Mouse (Mus musculus) kidney, adult 2 months (tissue): ENCODE measurements at regions not wholly inside any gene's neighbourhood (a gene's known extent, or its start where the extent isn't known, plus 50 kb on each side); places are given as distances from the start of the nearest gene placed in this dataset.
A peak's percentile ranks its signal among the peaks of the same experiment; 100 is the strongest.

ENCODE experiments used
- DNase-seq: peaks from one replicate; pipeline ENCODE4 v3.0.0; 2021
- H3K27ac ChIP-seq: fragments of 200-500 bp; 2 replicates; pipeline ENCODE4 v1.5.1; 2012; ENCODE audit warnings: low read depth, low read length, control low read depth, inconsistent platforms; ENCODE audit not compliant: insufficient read depth
- H3K27me3 ChIP-seq: fragments of 200-500 bp; replicated peaks from 2 replicates; pipeline ENCODE4 v1.6.1; 2012; ENCODE audit warnings: mild to moderate bottlenecking, moderate library complexity, low read length, inconsistent platforms; ENCODE audit not compliant: control insufficient read depth, insufficient read depth
- H3K36me3 ChIP-seq: fragments of 200-500 bp; 2 replicates; pipeline ENCODE4 v1.6.1; 2012; ENCODE audit warnings: mild to moderate bottlenecking, moderate library complexity, low read length, inconsistent platforms; ENCODE audit not compliant: control insufficient read depth, insufficient read depth
- H3K4me1 ChIP-seq: fragments of 200-500 bp; 2 replicates; pipeline ENCODE4 v1.6.1; 2011; ENCODE audit warnings: low read length; ENCODE audit not compliant: control insufficient read depth, insufficient read depth
- H3K4me3 ChIP-seq: fragments of 200-500 bp; 2 replicates; pipeline ENCODE4 v1.5.1; 2011; ENCODE audit warnings: mild to moderate bottlenecking, low read depth, low read length, control low read depth; ENCODE audit not compliant: insufficient read depth
- CTCF ChIP-seq: fragments of 200-500 bp; conservative IDR thresholded peaks from 2 replicates; pipeline ENCODE4 v1.5.1; 2011; ENCODE audit warnings: low read depth, mild to moderate bottlenecking, control low read depth, low read length, moderate library complexity, mixed read lengths; ENCODE audit not compliant: insufficient read depth, insufficient read length
- POLR2A ChIP-seq: fragments of 200-500 bp; IDR thresholded peaks from one replicate; pipeline ENCODE4 v1.6.1; 2011; ENCODE audit warnings: low read depth, low read length, control low read depth
- WGBS: fragments of 180-500 bp; shearing (Covaris S2); methylation state at CpG from one replicate; pipeline ENCODE4 v1.1.7; 2018; 5-methylcytosine and 5-hydroxymethylcytosine counted together

DNA sequence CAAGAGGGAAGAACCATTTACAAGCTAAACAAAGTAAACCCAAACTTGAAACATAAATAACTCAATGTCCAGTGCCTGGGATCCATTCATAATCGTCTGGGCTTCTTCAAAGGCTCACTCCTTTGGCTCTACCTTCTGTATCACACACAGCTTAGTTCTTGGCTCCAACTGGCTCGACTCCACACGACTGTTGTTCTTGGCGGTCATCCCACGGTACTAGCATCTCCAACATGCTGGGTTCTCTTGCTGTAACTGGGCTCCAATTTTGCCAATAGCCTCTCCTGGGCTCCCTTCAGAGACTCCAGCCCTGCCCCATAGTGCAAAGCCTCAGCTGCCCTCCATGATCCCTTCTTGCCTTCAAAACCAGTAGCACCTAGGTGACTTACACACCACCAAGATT, 352.4 kb downstream of the Adamts20 start:
- WGBS: 69% methylated on average over 5 of the region's 5 CpGs
- Histone ChIP-seq H3K27me3 (no peaks in the 10 kb centered on the region), H3K36me3 (no peaks in the 10 kb centered on the region), H3K4me1 (no peaks in the 10 kb centered on the region), H3K4me3 (no peak overlapping the region), H3K27ac (no peak overlapping the region)
- no peak for TF ChIP-seq POLR2A
- no peak for TF ChIP-seq CTCF
- DNase-seq: peak; percentile 37

DNA sequence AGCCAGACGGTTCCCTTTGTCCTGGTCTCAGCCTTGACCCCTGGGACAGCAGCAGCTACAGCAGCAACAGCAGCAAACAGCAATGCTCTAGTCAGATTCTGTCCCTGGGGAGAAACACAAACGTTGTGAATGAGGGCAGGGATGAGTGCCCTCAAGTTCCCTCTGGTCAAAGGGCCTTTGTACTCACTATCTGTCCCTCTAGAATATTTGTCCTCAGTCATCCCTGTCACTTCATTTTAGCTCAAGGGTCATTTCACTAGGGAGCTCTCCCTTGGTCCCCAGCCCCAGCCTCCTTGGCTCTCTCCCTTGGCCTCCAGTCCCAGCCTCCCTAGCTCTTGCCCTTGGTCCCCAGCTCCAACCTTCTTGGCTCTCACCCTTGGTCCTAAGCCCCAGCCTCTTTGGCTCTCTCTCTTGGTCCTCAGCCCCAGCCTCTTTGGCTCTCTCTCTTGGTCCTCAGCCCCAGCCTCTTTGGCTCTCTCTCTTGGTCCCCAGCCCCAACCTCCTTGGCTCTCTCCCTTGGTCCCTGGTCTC, 358.0 kb downstream of the Adamts20 start:
- TF ChIP-seq POLR2A (no peak), CTCF (no peak)
- Histone ChIP-seq H3K4me1 (no peaks in the 10 kb centered on the region), H3K4me3 (no peak overlapping the region), H3K27me3 (no peaks in the 10 kb centered on the region), H3K27ac (no peak overlapping the region), H3K36me3 (no peaks in the 10 kb centered on the region)
- 29% methylated on average over 2 of the region's 2 CpGs for WGBS
- peak; percentile 58 for DNase-seq

DNA sequence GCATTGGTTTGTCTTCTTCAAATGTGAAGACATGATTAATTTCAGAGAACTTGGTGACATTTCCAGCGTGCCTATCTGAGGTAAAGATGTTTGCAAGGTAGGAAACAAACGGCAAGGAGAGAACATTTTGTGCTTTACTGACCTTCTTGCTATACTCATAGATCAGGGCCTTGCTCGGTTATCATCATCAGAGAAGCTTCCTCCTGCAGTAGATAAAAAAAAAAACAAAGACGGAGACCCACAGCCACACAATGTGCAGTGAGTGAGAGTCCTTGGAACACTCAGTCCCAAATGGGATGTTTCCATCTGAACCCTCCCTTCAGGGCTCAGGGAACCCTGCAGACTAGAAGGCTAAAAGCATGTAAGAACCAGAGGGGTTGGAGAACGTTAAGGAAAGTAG, 374.6 kb downstream of the Adamts20 start:
- no peaks in the 10 kb centered on the region for H3K36me3 ChIP-seq
- H3K4me1 ChIP-seq: no peaks in the 10 kb centered on the region
- no peak overlapping the region for H3K4me3 ChIP-seq
- no peak overlapping the region for H3K27ac ChIP-seq
- TF ChIP-seq CTCF (no peak), POLR2A (no peak)
- WGBS: 76% methylated on average over 5 of the region's 5 CpGs
- DNase-seq: no peak
- H3K27me3 ChIP-seq: no peaks in the 10 kb centered on the region

DNA sequence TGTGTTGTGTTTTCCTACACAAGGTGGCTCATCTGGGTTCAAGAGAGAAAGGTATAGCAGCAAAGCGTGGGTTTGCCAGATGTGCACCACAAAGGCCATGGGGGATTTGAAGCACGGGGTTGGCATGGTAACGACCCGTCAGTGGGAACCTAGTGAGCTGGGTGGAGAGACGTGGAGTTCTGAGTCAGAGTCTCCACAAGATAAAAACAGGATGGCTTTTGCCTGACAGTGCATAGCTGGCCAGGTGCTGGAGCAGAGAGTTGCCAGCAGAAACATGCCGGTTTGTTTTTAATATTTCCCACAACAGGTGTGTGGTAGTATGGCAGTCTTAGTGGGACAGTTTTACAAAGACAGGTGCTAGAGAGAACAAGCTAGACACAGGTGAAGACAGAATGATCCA, 375.4 kb downstream of the Adamts20 start:
- no peaks in the 10 kb centered on the region for H3K4me1 ChIP-seq
- DNase-seq: no peak
- no peak overlapping the region for H3K4me3 ChIP-seq
- TF ChIP-seq CTCF (no peak), POLR2A (no peak)
- 74% methylated on average over 6 of the region's 6 CpGs for WGBS
- H3K36me3 ChIP-seq: no peaks in the 10 kb centered on the region
- no peaks in the 10 kb centered on the region for H3K27me3 ChIP-seq
- no peak overlapping the region for H3K27ac ChIP-seq

DNA sequence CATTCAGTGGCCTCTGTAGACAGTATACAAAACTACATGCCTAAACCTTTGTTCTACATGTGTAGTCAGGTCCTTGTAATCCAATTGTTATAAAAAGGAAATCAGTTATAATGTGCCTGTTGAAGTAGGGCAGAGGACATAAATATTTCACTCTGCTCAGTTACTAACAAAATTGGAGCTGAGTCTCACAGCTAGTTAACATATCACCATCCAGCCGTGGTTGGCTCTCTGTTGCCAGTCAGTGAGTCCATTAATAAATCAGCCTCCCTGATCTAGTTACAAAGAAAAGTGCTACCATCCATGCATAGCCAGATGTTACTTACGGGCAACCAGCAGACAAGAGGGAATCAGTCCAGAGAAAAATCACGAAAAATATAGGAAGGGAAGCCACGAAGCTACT, 382.8 kb downstream of the Adamts20 start:
- Histone ChIP-seq H3K36me3 (no peaks in the 10 kb centered on the region), H3K27me3 (no peaks in the 10 kb centered on the region), H3K27ac (no peak overlapping the region), H3K4me3 (no peak overlapping the region), H3K4me1 (no peaks in the 10 kb centered on the region)
- DNase-seq: peak; percentile 70
- no peak for TF ChIP-seq CTCF
- TF ChIP-seq POLR2A: no peak
- 35% methylated on average over 4 of the region's 4 CpGs for WGBS

DNA sequence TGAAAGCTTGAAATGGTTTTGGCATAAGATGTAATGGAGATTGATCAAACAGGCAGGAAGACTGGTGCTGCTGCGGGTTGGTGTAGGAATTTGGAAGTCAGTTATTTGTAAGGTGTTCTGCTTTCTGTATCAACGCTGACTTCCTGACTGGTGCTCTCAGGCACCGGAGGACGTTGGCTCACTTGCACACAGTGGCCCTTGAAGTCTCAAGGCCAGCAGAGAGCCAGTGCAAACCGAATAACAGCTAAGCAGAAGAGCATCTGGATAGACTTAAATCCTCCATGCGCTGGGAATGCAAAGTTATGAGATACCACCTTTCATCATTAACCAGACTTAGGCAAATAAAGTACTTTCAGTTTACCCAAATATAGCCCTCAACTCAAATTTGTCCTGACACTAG, 388.2 kb downstream of the Adamts20 start:
- no peak for DNase-seq
- Histone ChIP-seq H3K27me3 (no peaks in the 10 kb centered on the region), H3K4me1 (peaks cover 6% of the 10 kb centered on the region; the same call in 1 of the 2 replicates), H3K4me3 (no peak overlapping the region), H3K27ac (no peak overlapping the region), H3K36me3 (no peaks in the 10 kb centered on the region)
- no peak for TF ChIP-seq POLR2A
- 89% methylated on average over 6 of the region's 6 CpGs for WGBS

DNA sequence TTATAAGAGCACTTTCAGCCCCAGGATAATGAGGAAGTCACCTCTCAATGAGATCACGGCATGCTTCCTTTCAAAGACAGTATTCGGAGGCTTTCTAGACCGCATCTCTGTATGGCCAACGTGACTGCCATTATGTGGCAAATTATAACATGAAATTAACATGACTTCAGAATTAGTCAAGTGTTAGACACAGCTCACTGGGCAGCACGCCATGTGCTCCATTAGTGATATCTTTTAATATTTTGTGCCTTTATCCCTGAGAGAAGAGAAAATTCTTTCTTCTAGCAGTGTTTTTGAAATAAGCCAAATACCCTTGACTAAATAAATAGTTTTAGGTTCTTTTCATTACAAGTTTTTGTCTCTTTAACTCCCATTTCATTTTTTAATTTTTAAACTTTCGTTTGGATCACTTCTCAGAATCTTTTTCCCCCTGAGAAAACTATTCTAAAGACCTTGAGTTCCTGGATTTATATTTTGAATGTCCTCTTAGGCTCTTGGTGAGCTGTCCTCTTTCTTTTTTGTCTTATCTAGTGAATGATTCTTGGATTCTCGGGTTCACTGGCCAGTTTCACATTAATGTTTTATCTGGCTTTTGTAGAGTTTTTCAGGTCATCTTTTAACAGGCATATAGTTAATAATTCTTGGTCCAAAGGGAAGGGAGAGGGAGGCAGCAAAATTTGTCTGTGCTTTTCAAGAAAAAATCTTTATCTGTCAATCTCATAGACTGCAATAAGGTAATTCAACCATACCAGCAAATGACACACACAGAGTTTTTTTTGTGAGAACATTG, 390.9 kb downstream of the Adamts20 start:
- no peak overlapping the region for H3K4me3 ChIP-seq
- no peak overlapping the region for H3K27ac ChIP-seq
- TF ChIP-seq POLR2A: no peak
- TF ChIP-seq CTCF: no peak
- WGBS: 47% methylated on average over 7 of the region's 7 CpGs
- DNase-seq: peak; percentile 76
- H3K27me3 ChIP-seq: no peaks in the 10 kb centered on the region
- peaks cover 6% of the 10 kb centered on the region; the same call in 1 of the 2 replicates for H3K4me1 ChIP-seq
- no peaks in the 10 kb centered on the region for H3K36me3 ChIP-seq
